Mouse (Mus musculus): Measurements from ENCODE around the gene Tmem179b. TPM values are rescaled to one million over a fixed set of nuclear protein-coding genes. Genes with fewer than 3 reads are reported as not detected.

The Tmem179b gene
- polyA plus RNA-seq, 1 experiment from 2014 or later = 37.5 TPM

DNA sequence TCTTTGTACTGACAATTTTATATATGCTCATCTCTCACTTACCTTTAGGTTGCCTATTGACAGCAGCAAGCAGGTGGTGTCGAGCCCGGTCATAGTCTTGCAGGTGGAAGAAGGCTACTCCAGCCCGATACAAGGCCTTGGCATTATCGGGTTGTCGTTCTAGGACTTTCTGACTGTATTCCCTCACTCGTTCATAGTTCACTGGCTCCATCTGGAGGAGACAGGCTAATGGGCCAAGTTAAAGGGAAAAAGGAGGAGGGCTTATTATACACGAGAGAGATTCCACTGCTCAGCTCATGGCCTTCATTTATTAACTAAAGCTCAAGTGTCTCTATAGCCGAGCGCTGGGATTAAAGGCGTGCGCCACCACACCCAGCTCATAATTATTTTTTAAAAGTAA is 41.5 kb upstream of the Tmem179b start:
- no peak overlapping the region for H3K27ac ChIP-seq
- peaks cover 45% of the 10 kb centered on the region for H3K36me3 ChIP-seq (replicated peaks; ENCODE audit: control insufficient read depth, insufficient read depth)
- H3K9ac ChIP-seq = no peak overlapping the region
- WGBS = 75% methylated on average over 11 of the region's 11 CpGs
- no peaks in the 10 kb centered on the region for H3K9me3 ChIP-seq (ENCODE audit: control insufficient read depth, low read length)
- peak overlapping the region; percentile 17; the same call in 1 of the 2 replicates for H3K4me2 ChIP-seq (replicated peaks)
- no peaks in the 10 kb centered on the region for H3K27me3 ChIP-seq (ENCODE audit: control insufficient read depth, insufficient read depth, low read length)
- no peak overlapping the region for H3K4me3 ChIP-seq (replicated peaks; ENCODE audit: low read length)
- H3K4me1 ChIP-seq (replicated peaks; ENCODE audit: control insufficient read depth, insufficient read depth, low read length) = peaks cover 22% of the 10 kb centered on the region
- ATAC-seq (ENCODE audit: low FRiP score) = no peak
- DNase-seq (ENCODE audit: low spot score) = no peak

DNA sequence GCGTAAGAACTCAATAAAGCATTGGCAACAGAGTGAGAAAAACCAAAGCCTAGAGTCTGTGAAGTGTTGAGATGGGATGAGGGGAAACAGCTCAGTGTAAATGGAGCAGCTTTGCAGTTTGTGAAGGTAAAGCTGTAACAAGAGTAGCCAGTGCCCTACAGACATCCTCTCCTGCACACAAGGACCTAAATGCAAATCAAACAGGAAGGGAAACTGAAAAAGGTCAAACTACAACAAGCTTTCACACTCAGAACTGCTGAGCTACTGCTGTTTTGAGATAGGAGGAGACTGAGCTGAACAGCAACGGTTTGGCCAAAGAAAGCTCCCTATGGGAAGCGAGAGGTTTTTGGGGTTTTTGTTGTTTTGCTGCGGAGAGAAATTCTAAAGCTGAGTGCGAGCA is 32.5 kb upstream of the Tmem179b start:
- Histone ChIP-seq H3K27me3 (ENCODE audit: control insufficient read depth, insufficient read depth, low read length) (no peaks in the 10 kb centered on the region), H3K4me2 (replicated peaks) (no peak overlapping the region), H3K27ac (no peak overlapping the region), H3K4me3 (replicated peaks; ENCODE audit: low read length) (no peak overlapping the region), H3K9me3 (ENCODE audit: control insufficient read depth, low read length) (no peaks in the 10 kb centered on the region), H3K9ac (no peak overlapping the region), H3K36me3 (replicated peaks; ENCODE audit: control insufficient read depth, insufficient read depth) (peaks cover 66% of the 10 kb centered on the region), H3K4me1 (replicated peaks; ENCODE audit: control insufficient read depth, insufficient read depth, low read length) (peaks cover 7% of the 10 kb centered on the region; the same call in 1 of the 2 replicates)
- 94% methylated on average over 5 of the region's 5 CpGs for WGBS
- ATAC-seq (ENCODE audit: low FRiP score) (no peak), DNase-seq (ENCODE audit: low spot score) (no peak)

DNA sequence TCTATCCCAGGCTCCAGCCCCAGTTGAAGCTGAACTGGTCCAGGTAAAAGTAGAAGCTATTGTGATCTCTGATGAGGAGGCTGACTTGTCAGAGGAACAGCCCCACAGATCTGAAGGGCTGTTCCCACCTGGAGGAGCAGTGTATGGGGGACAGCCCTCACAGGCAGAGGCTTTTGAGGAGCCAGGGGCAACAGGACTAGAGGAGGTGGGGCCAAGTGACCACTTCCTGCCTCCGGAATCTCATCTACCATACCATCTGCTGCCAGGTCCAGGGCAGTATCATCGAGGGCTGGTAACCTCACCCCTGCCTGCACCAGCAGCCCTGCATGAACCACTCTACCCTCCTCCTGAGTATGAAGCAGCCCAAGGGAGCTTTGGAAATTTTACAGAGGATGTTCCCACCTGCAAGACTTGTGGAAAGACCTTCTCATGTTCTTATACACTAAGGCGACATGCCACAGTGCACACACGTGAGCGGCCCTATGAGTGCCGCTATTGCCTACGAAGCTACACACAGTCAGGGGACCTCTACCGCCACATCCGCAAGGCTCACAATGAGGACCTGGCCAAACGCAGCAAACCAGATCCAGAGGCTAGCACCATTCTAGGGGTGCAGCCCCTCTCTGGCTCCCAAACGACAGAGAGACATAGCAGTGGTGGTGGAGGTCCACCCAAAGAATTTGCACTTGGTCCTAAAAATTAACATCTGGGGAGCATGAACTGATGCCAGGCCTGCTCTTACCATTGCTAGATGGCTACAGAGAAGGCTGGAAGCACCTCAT is 29.8 kb upstream of the Tmem179b start:
- ATAC-seq (ENCODE audit: low FRiP score) = no peak
- Histone ChIP-seq H3K4me3 (replicated peaks; ENCODE audit: low read length) (no peak overlapping the region), H3K27ac (no peak overlapping the region), H3K36me3 (replicated peaks; ENCODE audit: control insufficient read depth, insufficient read depth) (peaks cover 45% of the 10 kb centered on the region), H3K4me2 (replicated peaks) (no peak overlapping the region), H3K9ac (no peak overlapping the region), H3K27me3 (ENCODE audit: control insufficient read depth, insufficient read depth, low read length) (no peaks in the 10 kb centered on the region), H3K9me3 (ENCODE audit: control insufficient read depth, low read length) (no peaks in the 10 kb centered on the region), H3K4me1 (replicated peaks; ENCODE audit: control insufficient read depth, insufficient read depth, low read length) (peaks cover 11% of the 10 kb centered on the region; the same call in 1 of the 2 replicates)
- 90% methylated on average over 11 of the region's 11 CpGs for WGBS
- no peak for DNase-seq (ENCODE audit: low spot score)

DNA sequence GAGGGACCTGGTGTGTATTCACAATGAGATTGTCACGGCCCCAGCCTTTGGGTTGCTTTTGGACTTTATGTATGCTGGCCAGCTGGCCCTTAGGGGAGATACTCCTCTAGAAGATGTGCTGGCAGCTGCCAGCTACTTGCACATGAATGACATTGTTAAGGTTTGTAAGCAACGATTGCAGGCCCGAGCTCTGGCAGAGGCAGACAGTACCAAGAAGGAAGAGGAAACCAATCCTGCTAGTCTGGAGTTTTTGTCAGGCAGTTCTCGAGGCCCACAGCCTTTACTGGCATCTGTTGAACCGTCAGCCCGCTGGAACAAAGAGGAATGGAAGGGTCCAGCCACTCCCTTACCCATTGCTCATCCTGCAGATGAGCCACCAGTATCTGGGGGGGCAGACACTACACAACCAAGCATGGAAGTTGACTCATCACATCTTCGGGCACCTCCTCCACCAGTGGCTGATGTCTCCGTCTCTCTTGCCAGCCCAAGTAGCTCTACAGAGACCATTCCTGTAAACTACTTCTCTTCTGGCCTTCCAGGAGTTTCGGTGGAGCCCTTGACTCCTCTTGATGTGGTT is 29.0 kb upstream of the Tmem179b start:
- Histone ChIP-seq H3K27me3 (ENCODE audit: control insufficient read depth, insufficient read depth, low read length) (no peaks in the 10 kb centered on the region), H3K36me3 (replicated peaks; ENCODE audit: control insufficient read depth, insufficient read depth) (peaks cover 37% of the 10 kb centered on the region), H3K9me3 (ENCODE audit: control insufficient read depth, low read length) (no peaks in the 10 kb centered on the region), H3K4me1 (replicated peaks; ENCODE audit: control insufficient read depth, insufficient read depth, low read length) (peaks cover 11% of the 10 kb centered on the region; the same call in 1 of the 2 replicates), H3K4me2 (replicated peaks) (peak overlapping the region; percentile 84), H3K27ac (no peak overlapping the region), H3K9ac (peak overlapping the region; percentile 22), H3K4me3 (replicated peaks; ENCODE audit: low read length) (peak overlapping the region; percentile 44)
- WGBS = 85% methylated on average over 9 of the region's 9 CpGs
- DNase-seq (ENCODE audit: low spot score) (no peak), ATAC-seq (ENCODE audit: low FRiP score) (no peak)

DNA sequence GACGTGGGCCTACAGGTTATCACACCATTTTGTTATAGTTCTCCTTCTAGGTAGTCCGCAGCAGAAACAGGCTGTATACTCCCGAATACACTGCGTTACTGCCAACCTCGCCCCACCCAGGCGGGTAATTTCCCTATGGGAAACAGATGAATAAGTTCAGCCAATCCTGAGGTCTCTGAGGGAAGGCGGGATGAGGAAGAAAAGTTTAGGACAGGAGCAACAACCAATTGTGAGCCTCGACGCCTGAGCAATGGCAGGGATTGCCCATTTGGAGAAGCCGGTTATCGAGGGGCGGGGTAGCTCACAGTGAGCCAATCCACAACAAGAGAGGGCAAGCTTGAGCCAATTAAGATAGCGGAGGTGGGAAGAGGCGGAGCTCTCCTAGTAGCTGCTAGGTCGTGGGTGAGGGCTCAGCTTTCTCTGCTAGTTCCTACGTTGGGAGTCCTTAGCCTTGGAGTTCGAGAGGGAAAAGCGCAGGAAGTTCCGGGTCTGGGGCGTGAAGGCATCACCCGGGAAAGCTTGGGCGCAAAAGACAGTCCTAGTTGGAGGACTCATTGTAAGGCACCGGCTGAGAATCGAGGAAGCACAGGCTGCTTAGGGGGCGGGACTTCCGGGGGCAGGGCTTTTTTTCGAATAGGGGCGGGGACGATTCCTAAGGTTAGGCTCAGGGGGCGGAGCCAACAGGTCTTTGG is 28.0 kb upstream of the Tmem179b start, which contains the start of gene Zbtb3:
Gene Zbtb3 (plus strand): TSS at position 426 of the 692 bp plus-strand sequence.
- peaks cover 27% of the 10 kb centered on the region for H3K36me3 ChIP-seq (replicated peaks; ENCODE audit: control insufficient read depth, insufficient read depth)
- peak within 1 kb of the TSS; percentile 44 for H3K4me3 ChIP-seq (replicated peaks; ENCODE audit: low read length)
- H3K4me2 ChIP-seq (replicated peaks) = peak within 1 kb of the TSS; percentile 84
- H3K27me3 ChIP-seq (ENCODE audit: control insufficient read depth, insufficient read depth, low read length) = no peaks in the 10 kb centered on the region
- ATAC-seq (ENCODE audit: low FRiP score) = peak; percentile 98
- H3K27ac ChIP-seq = peak within 1 kb of the TSS; percentile 84
- H3K9ac ChIP-seq = peak within 1 kb of the TSS; percentile 57
- under 1% methylated on average over 30 of the region's 30 CpGs for WGBS
- DNase-seq (ENCODE audit: low spot score) = peak; percentile 95
- peaks cover 18% of the 10 kb centered on the region for H3K4me1 ChIP-seq (replicated peaks; ENCODE audit: control insufficient read depth, insufficient read depth, low read length)
- no peaks in the 10 kb centered on the region for H3K9me3 ChIP-seq (ENCODE audit: control insufficient read depth, low read length)

DNA sequence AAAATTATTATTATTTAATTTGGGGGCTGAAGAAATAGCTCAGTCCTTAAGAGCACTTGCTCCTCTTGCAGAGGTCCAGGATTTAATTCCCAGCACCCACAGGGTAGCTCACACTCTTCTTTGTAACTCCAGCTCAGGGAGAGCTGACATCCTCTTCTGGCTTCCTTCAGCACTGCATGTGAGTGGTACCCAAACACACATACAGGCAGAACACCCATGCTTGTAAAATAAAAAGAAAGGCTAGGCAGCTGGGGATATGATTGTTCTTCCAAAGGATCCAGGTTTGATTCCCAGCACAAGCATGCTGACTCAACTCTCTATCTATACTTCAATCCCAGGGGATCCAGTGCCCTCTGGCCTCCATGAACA is 24.7 kb upstream of the Tmem179b start:
- Histone ChIP-seq H3K4me3 (replicated peaks; ENCODE audit: low read length) (peak overlapping the region; percentile 69), H3K9ac (no peak overlapping the region), H3K4me2 (replicated peaks) (peak overlapping the region; percentile 94), H3K27ac (peak overlapping the region; percentile 61; the same call in 1 of the 2 replicates), H3K36me3 (replicated peaks; ENCODE audit: control insufficient read depth, insufficient read depth) (peaks cover 23% of the 10 kb centered on the region), H3K4me1 (replicated peaks; ENCODE audit: control insufficient read depth, insufficient read depth, low read length) (peaks cover 18% of the 10 kb centered on the region), H3K27me3 (ENCODE audit: control insufficient read depth, insufficient read depth, low read length) (no peaks in the 10 kb centered on the region), H3K9me3 (ENCODE audit: control insufficient read depth, low read length) (no peaks in the 10 kb centered on the region)
- ATAC-seq (ENCODE audit: low FRiP score) (no peak), DNase-seq (ENCODE audit: low spot score) (no peak)

DNA sequence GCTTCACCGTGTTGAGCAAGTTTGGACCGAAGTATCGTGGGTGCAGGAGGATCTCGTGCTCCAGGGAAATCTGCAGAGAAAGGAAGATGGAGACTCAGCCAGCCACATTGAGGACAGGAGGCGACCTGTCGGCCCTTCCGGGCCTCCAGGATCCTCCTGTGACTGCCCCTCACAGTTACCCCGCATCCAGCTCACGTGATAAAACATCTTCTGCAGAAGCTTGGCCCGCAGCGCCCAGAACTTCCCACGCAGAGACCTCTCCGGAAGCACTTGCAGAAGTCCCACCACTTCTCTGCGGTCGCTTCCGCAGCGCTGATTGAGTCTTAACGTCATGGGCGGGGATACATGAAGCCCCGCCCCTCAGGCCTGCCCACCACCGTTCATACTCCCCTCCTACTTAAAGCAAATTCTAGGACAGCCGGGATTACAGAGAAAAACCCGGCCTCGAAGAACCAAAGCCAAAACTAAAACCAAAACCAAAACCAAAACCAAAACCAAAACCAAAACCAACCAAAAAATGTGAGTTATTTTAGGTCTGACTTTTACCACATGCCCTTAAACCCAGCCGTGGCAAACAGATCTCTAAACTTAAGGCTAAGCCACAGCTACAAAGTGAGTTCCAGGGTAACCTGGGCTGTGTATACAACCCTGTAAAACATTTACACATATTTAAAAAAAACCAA is 24.1 kb upstream of the Tmem179b start, which contains the start of gene Polr2g:
Gene Polr2g (minus strand): TSS at position 314 of the 683 bp plus-strand sequence.
- ATAC-seq (ENCODE audit: low FRiP score) (peak; percentile 70), DNase-seq (ENCODE audit: low spot score) (peak; percentile 91)
- no peaks in the 10 kb centered on the region for H3K27me3 ChIP-seq (ENCODE audit: control insufficient read depth, insufficient read depth, low read length)
- H3K27ac ChIP-seq = peak within 1 kb of the TSS; percentile 61
- no peaks in the 10 kb centered on the region for H3K9me3 ChIP-seq (ENCODE audit: control insufficient read depth, low read length)
- peak within 1 kb of the TSS; percentile 77 for H3K9ac ChIP-seq
- peaks cover 29% of the 10 kb centered on the region for H3K36me3 ChIP-seq (replicated peaks; ENCODE audit: control insufficient read depth, insufficient read depth)
- peaks cover 18% of the 10 kb centered on the region for H3K4me1 ChIP-seq (replicated peaks; ENCODE audit: control insufficient read depth, insufficient read depth, low read length)
- 2% methylated on average over 25 of the region's 25 CpGs for WGBS
- H3K4me3 ChIP-seq (replicated peaks; ENCODE audit: low read length) = peak within 1 kb of the TSS; percentile 69
- H3K4me2 ChIP-seq (replicated peaks) = peak within 1 kb of the TSS; percentile 94

DNA sequence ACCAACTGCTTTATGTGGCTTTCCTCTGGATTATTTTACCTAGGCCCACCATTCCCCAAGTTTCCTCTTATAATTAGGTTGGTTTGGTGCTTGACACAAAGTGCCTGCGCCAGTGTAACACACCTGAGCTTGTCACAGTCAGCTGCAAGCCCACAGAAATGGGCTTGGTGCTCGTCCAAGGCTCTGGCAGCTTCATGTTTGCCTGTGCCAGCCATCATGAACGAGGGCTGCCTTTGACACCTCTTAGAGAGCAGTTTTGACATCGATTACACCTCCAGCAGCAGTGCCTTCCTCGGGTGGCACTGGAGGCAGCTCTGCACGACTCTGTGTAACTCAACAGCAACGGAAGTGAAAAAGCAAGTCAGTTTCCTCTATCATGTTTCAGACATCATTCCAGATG is 15.9 kb upstream of the Tmem179b start:
- 88% methylated on average over 7 of the region's 7 CpGs for WGBS
- no peak for DNase-seq (ENCODE audit: low spot score)
- H3K4me2 ChIP-seq (replicated peaks) = no peak overlapping the region

More for the DNA sequence above, 15.9 kb upstream of the Tmem179b start:
- Histone ChIP-seq H3K27me3 (ENCODE audit: control insufficient read depth, insufficient read depth, low read length) (no peaks in the 10 kb centered on the region), H3K9ac (no peak overlapping the region), H3K4me3 (replicated peaks; ENCODE audit: low read length) (no peak overlapping the region), H3K27ac (no peak overlapping the region), H3K4me1 (replicated peaks; ENCODE audit: control insufficient read depth, insufficient read depth, low read length) (peaks cover 5% of the 10 kb centered on the region; the same call in 1 of the 2 replicates), H3K36me3 (replicated peaks; ENCODE audit: control insufficient read depth, insufficient read depth) (peaks cover 36% of the 10 kb centered on the region), H3K9me3 (ENCODE audit: control insufficient read depth, low read length) (no peaks in the 10 kb centered on the region)
- no peak for ATAC-seq (ENCODE audit: low FRiP score)
